Mouse (Mus musculus): ENCODE measurements at regions not wholly inside any gene's neighbourhood (a gene's known extent, or its start where the extent isn't known, plus 50 kb on each side); places are given as distances from the start of the nearest gene placed in this dataset.

DNA sequence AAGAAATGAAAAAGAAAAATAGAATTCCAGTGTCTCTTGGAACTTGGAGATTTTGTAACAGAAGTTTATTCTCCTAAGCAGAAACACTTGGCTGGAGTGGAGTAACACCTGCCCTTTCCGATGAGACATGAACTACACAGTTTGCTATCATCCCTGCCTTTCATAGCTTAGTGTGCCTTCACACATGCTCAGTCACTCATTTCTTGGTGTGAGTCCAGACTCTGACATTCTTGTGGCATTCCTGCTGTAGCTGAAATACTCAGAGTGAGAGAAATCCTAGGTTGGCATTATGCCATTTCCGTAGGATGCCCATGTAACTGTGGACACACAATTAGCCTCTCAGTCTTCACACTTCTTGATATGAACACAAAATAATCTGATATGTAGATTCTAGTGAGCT, 318.2 kb downstream of the Gsdmc2 start:
- no peak for DNase-seq (ENCODE audit: low read depth in 1 of 2, low spot score in 2 of 2)

GRCm38 (mm10) chr15:63517301-63517700, 327.7 kb downstream of the Gsdmc2 start:
- Histone ChIP-seq H3K27ac (ENCODE audit: insufficient read depth, low read length) (no peak overlapping the region), H3K27me3 (ENCODE audit: control insufficient read depth, insufficient read depth, low read length) (no peaks in the 10 kb centered on the region), H3K4me3 (ENCODE audit: extremely low read depth, insufficient read depth, insufficient read length) (no peak overlapping the region), H3K36me3 (ENCODE audit: control insufficient read depth, insufficient read depth, low read length) (no peaks in the 10 kb centered on the region), H3K4me1 (ENCODE audit: control insufficient read depth, insufficient read depth, insufficient read length) (no peaks in the 10 kb centered on the region)
- TF ChIP-seq POLR2A (IDR thresholded peaks at IDR 0.05; ENCODE audit: low read depth, low read length) (no peak), CTCF (IDR thresholded peaks at IDR 0.05; ENCODE audit: extremely low read depth, insufficient read depth, insufficient read length, insufficient replicate concordance) (no peak)
- 80% methylated on average over 3 of the region's 3 CpGs for WGBS
- no peak for DNase-seq (ENCODE audit: low read depth in 1 of 2, low spot score in 2 of 2)

More for the DNA sequence above, 318.2 kb downstream of the Gsdmc2 start:
- Histone ChIP-seq H3K4me3 (ENCODE audit: extremely low read depth, insufficient read depth, insufficient read length) (no peak overlapping the region), H3K27me3 (ENCODE audit: control insufficient read depth, insufficient read depth, low read length) (no peaks in the 10 kb centered on the region), H3K4me1 (ENCODE audit: control insufficient read depth, insufficient read depth, insufficient read length) (no peaks in the 10 kb centered on the region), H3K27ac (ENCODE audit: insufficient read depth, low read length) (no peak overlapping the region), H3K36me3 (ENCODE audit: control insufficient read depth, insufficient read depth, low read length) (no peaks in the 10 kb centered on the region)
- TF ChIP-seq POLR2A (IDR thresholded peaks at IDR 0.05; ENCODE audit: low read depth, low read length): no peak
- TF ChIP-seq CTCF (IDR thresholded peaks at IDR 0.05; ENCODE audit: extremely low read depth, insufficient read depth, insufficient read length, insufficient replicate concordance): no peak
- WGBS: 92% methylated on average over 2 of the region's 2 CpGs

GRCm38 (mm10) chr15:63500453-63500852, 344.5 kb downstream of the Gsdmc2 start:
- H3K27ac ChIP-seq (ENCODE audit: insufficient read depth, low read length): no peak overlapping the region
- H3K27me3 ChIP-seq (ENCODE audit: control insufficient read depth, insufficient read depth, low read length): no peaks in the 10 kb centered on the region
- no peaks in the 10 kb centered on the region for H3K36me3 ChIP-seq (ENCODE audit: control insufficient read depth, insufficient read depth, low read length)
- H3K4me3 ChIP-seq (ENCODE audit: extremely low read depth, insufficient read depth, insufficient read length): no peak overlapping the region
- H3K4me1 ChIP-seq (ENCODE audit: control insufficient read depth, insufficient read depth, insufficient read length): no peaks in the 10 kb centered on the region
- TF ChIP-seq POLR2A (IDR thresholded peaks at IDR 0.05; ENCODE audit: low read depth, low read length) (no peak), CTCF (IDR thresholded peaks at IDR 0.05; ENCODE audit: extremely low read depth, insufficient read depth, insufficient read length, insufficient replicate concordance) (no peak)
- WGBS: 35% methylated on average over 1 of the region's 1 CpGs
- no peak for DNase-seq (ENCODE audit: low read depth in 1 of 2, low spot score in 2 of 2)

- Histone ChIP-seq H3K4me3 (ENCODE audit: extremely low read depth, insufficient read depth, insufficient read length) (no peak overlapping the region), H3K36me3 (ENCODE audit: control insufficient read depth, insufficient read depth, low read length) (no peaks in the 10 kb centered on the region), H3K4me1 (ENCODE audit: control insufficient read depth, insufficient read depth, insufficient read length) (no peaks in the 10 kb centered on the region), H3K27ac (ENCODE audit: insufficient read depth, low read length) (no peak overlapping the region), H3K27me3 (ENCODE audit: control insufficient read depth, insufficient read depth, low read length) (no peaks in the 10 kb centered on the region)
- no peak for DNase-seq (ENCODE audit: low read depth in 1 of 2, low spot score in 2 of 2)
- WGBS: 42% methylated on average over 3 of the region's 3 CpGs
- no peak for TF ChIP-seq POLR2A (IDR thresholded peaks at IDR 0.05; ENCODE audit: low read depth, low read length)
- no peak for TF ChIP-seq CTCF (IDR thresholded peaks at IDR 0.05; ENCODE audit: extremely low read depth, insufficient read depth, insufficient read length, insufficient replicate concordance)
Measured at GRCm38 (mm10) chr15:63498483-63498882, 346.5 kb downstream of the Gsdmc2 start.

- H3K27ac ChIP-seq (ENCODE audit: insufficient read depth, low read length): no peak overlapping the region
- H3K27me3 ChIP-seq (ENCODE audit: control insufficient read depth, insufficient read depth, low read length): no peaks in the 10 kb centered on the region
- no peak for TF ChIP-seq POLR2A (IDR thresholded peaks at IDR 0.05; ENCODE audit: low read depth, low read length)
- no peak for TF ChIP-seq CTCF (IDR thresholded peaks at IDR 0.05; ENCODE audit: extremely low read depth, insufficient read depth, insufficient read length, insufficient replicate concordance)
- H3K36me3 ChIP-seq (ENCODE audit: control insufficient read depth, insufficient read depth, low read length): no peaks in the 10 kb centered on the region
- WGBS: 92% methylated on average over 3 of the region's 3 CpGs
- H3K4me1 ChIP-seq (ENCODE audit: control insufficient read depth, insufficient read depth, insufficient read length): no peaks in the 10 kb centered on the region
- H3K4me3 ChIP-seq (ENCODE audit: extremely low read depth, insufficient read depth, insufficient read length): no peak overlapping the region
- no peak for DNase-seq (ENCODE audit: low read depth in 1 of 2, low spot score in 2 of 2)
Measured at GRCm38 (mm10) chr15:63497207-63497606, 347.8 kb downstream of the Gsdmc2 start.

DNA sequence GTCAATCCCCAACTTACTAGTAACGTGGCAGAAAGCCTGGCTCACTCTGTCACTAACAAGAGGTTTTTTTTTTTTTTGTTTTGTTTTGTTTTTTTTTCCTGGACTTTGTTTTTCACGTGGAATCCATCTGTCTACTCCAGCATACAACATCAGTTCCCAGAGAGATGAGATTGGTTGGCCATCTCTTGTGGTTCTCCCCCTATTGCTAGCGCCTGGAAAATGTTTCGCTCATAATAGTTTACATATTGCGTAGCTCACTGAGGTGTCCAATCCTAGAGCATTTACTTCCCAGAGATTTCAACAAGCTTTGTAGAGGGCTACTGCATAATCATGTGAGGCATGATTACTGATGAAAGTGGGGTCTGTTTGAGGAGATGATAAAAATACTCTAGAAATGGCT, 360.1 kb downstream of the Gsdmc2 start:
- no peak for DNase-seq (ENCODE audit: low read depth in 1 of 2, low spot score in 2 of 2)
- no peak overlapping the region for H3K27ac ChIP-seq (ENCODE audit: insufficient read depth, low read length)
- TF ChIP-seq CTCF (IDR thresholded peaks at IDR 0.05; ENCODE audit: extremely low read depth, insufficient read depth, insufficient read length, insufficient replicate concordance) (no peak), POLR2A (IDR thresholded peaks at IDR 0.05; ENCODE audit: low read depth, low read length) (no peak)
- no peaks in the 10 kb centered on the region for H3K4me1 ChIP-seq (ENCODE audit: control insufficient read depth, insufficient read depth, insufficient read length)
- WGBS: 88% methylated on average over 5 of the region's 5 CpGs
- H3K27me3 ChIP-seq (ENCODE audit: control insufficient read depth, insufficient read depth, low read length): no peaks in the 10 kb centered on the region
- H3K36me3 ChIP-seq (ENCODE audit: control insufficient read depth, insufficient read depth, low read length): no peaks in the 10 kb centered on the region
- no peak overlapping the region for H3K4me3 ChIP-seq (ENCODE audit: extremely low read depth, insufficient read depth, insufficient read length)

DNA sequence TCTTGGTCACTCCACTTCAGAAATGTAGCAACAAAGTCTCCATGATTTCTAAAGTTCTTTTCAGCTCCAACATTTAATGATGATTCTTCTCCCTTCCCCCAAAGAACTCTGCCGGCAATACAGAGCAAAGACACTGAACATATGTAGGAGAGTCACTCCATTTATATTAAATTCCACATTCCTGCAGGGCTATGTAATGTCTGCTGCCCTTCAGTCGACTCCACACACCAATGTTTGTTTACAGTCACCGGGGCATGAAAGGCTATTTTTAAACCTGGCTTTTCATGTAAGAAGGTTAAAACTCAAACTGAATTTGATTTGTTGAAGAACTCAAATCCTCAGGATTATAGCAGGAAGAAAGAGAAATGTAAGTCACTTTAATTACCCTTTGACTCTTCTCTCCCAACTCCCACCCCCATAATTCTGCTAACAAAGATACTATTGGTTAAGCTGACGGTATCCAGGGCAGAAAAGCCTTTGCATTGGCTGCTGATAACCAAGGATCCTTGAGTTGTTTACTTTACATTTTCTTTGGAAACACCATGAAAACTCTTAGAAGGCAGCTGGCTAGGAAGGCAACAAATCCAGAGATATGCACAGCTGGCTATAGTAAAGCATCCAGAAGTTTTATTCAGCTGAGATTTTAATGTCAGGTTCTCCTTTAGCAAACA, 360.6 kb downstream of the Gsdmc2 start:
- DNase-seq (ENCODE audit: low read depth in 1 of 2, low spot score in 2 of 2): no peak
- Histone ChIP-seq H3K27ac (ENCODE audit: insufficient read depth, low read length) (no peak overlapping the region), H3K36me3 (ENCODE audit: control insufficient read depth, insufficient read depth, low read length) (no peaks in the 10 kb centered on the region), H3K4me3 (ENCODE audit: extremely low read depth, insufficient read depth, insufficient read length) (no peak overlapping the region), H3K27me3 (ENCODE audit: control insufficient read depth, insufficient read depth, low read length) (no peaks in the 10 kb centered on the region), H3K4me1 (ENCODE audit: control insufficient read depth, insufficient read depth, insufficient read length) (no peaks in the 10 kb centered on the region)
- WGBS: 74% methylated on average over 4 of the region's 4 CpGs
- TF ChIP-seq CTCF (IDR thresholded peaks at IDR 0.05; ENCODE audit: extremely low read depth, insufficient read depth, insufficient read length, insufficient replicate concordance) (no peak), POLR2A (IDR thresholded peaks at IDR 0.05; ENCODE audit: low read depth, low read length) (no peak)

Data from spleen, adult 2 months (tissue).